Mouse (Mus musculus) hindbrain, embryonic 11.5 days (tissue): ENCODE data around the gene Cox5b. TPM values are rescaled to one million over a fixed set of nuclear protein-coding genes. Genes with fewer than 3 reads are reported as not detected.

ENCODE experiments used
- ATAC-seq: fragments of 200-750 bp; cut with Nextera tagmentation; 2 replicates; pipeline ENCODE4 v1.8.0; 2017; ENCODE audit warnings: mild to moderate bottlenecking, moderate TSS enrichment, moderate library complexity; ENCODE audit not compliant: low FRiP score
- DNase-seq: peaks from one replicate; pipeline ENCODE4 v3.0.0-alpha.2; 2015; ENCODE audit warnings: low spot score
- H3K27ac ChIP-seq: fragments of 300-500 bp; sonication (generic); 2 replicates; pipeline ENCODE4 v1.5.1; 2014; ENCODE audit warnings: mild to moderate bottlenecking, low read depth, low read length
- H3K27me3 ChIP-seq: fragments of 300-500 bp; sonication (generic); 2 replicates; pipeline ENCODE4 v1.6.1; 2014; ENCODE audit warnings: mild to moderate bottlenecking, low read length, moderate library complexity, mixed read lengths; ENCODE audit not compliant: control insufficient read depth, insufficient read depth
- H3K36me3 ChIP-seq: fragments of 300-500 bp; sonication (generic); 2 replicates; pipeline ENCODE4 v1.6.1; 2014; ENCODE audit warnings: mild to moderate bottlenecking, low read length, moderate library complexity, mixed read lengths; ENCODE audit not compliant: control insufficient read depth, insufficient read depth
- H3K4me1 ChIP-seq: fragments of 300-500 bp; sonication (generic); replicated peaks from 2 replicates; pipeline ENCODE4 v1.6.1; 2014; ENCODE audit warnings: low read length, mixed read lengths; ENCODE audit not compliant: control insufficient read depth, insufficient read depth
- H3K4me2 ChIP-seq: fragments of 300-500 bp; sonication (generic); replicated peaks from 2 replicates; pipeline ENCODE4 v1.6.1; 2014; ENCODE audit warnings: mild to moderate bottlenecking, low read depth, low read length
- H3K4me3 ChIP-seq: fragments of 300-500 bp; sonication (generic); 2 replicates; pipeline ENCODE4 v1.5.1; 2014; ENCODE audit warnings: low read depth, low read length
- H3K9ac ChIP-seq: fragments of 300-500 bp; sonication (generic); 2 replicates; pipeline ENCODE4 v1.6.1; 2014; ENCODE audit warnings: low read depth, low read length
- H3K9me3 ChIP-seq: fragments of 300-500 bp; sonication (generic); 2 replicates; pipeline ENCODE4 v1.6.1; 2016; ENCODE audit warnings: low read length; ENCODE audit not compliant: control insufficient read depth
- WGBS: fragments of 180-500 bp; shearing (Covaris S2); extraction: QIAGEN DNeasy Blood & Tissue Kit; methylation state at CpG from one replicate; pipeline ENCODE4 v1.1.7; 2014; 5-methylcytosine and 5-hydroxymethylcytosine counted together
- polyA plus RNA-seq: library from polyadenylated mRNA; unstranded; fragments of >200 nt; fragmentation: Nextera tagmentation; extraction: Ambion mirVana; gene quantifications from 2 replicates; pipeline ENCODE4 v1.2.1, GENCODE M21; 2014

Gene Cox5b
- 510 and 530 TPM in 2 replicates for polyA plus RNA-seq

- Histone ChIP-seq H3K27ac (no peak within 1 kb of the TSS), H3K4me1 (peaks cover 6% of the 10 kb centered on the region; the same call in 1 of the 2 replicates), H3K36me3 (no peaks in the 10 kb centered on the region), H3K4me2 (peak within 1 kb of the TSS; percentile 85), H3K9me3 (no peaks in the 10 kb centered on the region), H3K27me3 (no peaks in the 10 kb centered on the region), H3K4me3 (peak within 1 kb of the TSS; percentile 85), H3K9ac (peak within 1 kb of the TSS; percentile 80)
- 1% methylated on average over 64 of the region's 68 CpGs for WGBS
- peak; percentile 96 for ATAC-seq
- peak; percentile 99 for DNase-seq
Observed at GRCm38 (mm10) chr1:36691271-36692155, at the start of gene Cox5b. TSS of gene Cox5b (plus strand) at chr1:36691449.

- H3K27ac ChIP-seq, result no peak overlapping the region
- WGBS, result 86% methylated on average over 7 of the region's 7 CpGs
- no peaks in the 10 kb centered on the region for H3K9me3 ChIP-seq
- DNase-seq, result no peak
- H3K9ac ChIP-seq, result no peak overlapping the region
- no peaks in the 10 kb centered on the region for H3K27me3 ChIP-seq
- no peaks in the 10 kb centered on the region for H3K4me1 ChIP-seq
- no peak overlapping the region for H3K4me3 ChIP-seq
- no peak overlapping the region for H3K4me2 ChIP-seq
- H3K36me3 ChIP-seq, result no peaks in the 10 kb centered on the region
- no peak for ATAC-seq
Observed at GRCm38 (mm10) chr1:36643957-36644614, 47.2 kb upstream of the Cox5b start.

- no peak overlapping the region for H3K27ac ChIP-seq
- ATAC-seq (no peak), DNase-seq (no peak)
- 90% methylated on average over 9 of the region's 9 CpGs for WGBS
- H3K36me3 ChIP-seq, result no peaks in the 10 kb centered on the region
- no peak overlapping the region for H3K9ac ChIP-seq
- no peak overlapping the region for H3K4me2 ChIP-seq
- H3K9me3 ChIP-seq, result no peaks in the 10 kb centered on the region
- H3K4me1 ChIP-seq, result no peaks in the 10 kb centered on the region
- H3K27me3 ChIP-seq, result no peaks in the 10 kb centered on the region
- H3K4me3 ChIP-seq, result no peak overlapping the region
Observed at GRCm38 (mm10) chr1:36644615-36645007, 46.6 kb upstream of the Cox5b start.

- H3K4me3 ChIP-seq, result no peak overlapping the region
- H3K9ac ChIP-seq, result no peak overlapping the region
- 76% methylated on average over 3 of the region's 3 CpGs for WGBS
- no peak for ATAC-seq
- no peaks in the 10 kb centered on the region for H3K4me1 ChIP-seq
- H3K9me3 ChIP-seq, result no peaks in the 10 kb centered on the region
- no peaks in the 10 kb centered on the region for H3K36me3 ChIP-seq
- H3K4me2 ChIP-seq, result no peak overlapping the region
- H3K27me3 ChIP-seq, result no peaks in the 10 kb centered on the region
- DNase-seq, result no peak
- no peak overlapping the region for H3K27ac ChIP-seq
Observed at GRCm38 (mm10) chr1:36646285-36646684, 45.0 kb upstream of the Cox5b start.

- H3K4me3 ChIP-seq, result no peak overlapping the region
- no peak for DNase-seq
- 67% methylated on average over 5 of the region's 5 CpGs for WGBS
- no peaks in the 10 kb centered on the region for H3K9me3 ChIP-seq
- no peaks in the 10 kb centered on the region for H3K4me1 ChIP-seq
- H3K27ac ChIP-seq, result no peak overlapping the region
- ATAC-seq, result no peak
- no peaks in the 10 kb centered on the region for H3K36me3 ChIP-seq
- H3K9ac ChIP-seq, result no peak overlapping the region
- no peak overlapping the region for H3K4me2 ChIP-seq
- H3K27me3 ChIP-seq, result no peaks in the 10 kb centered on the region
Observed at GRCm38 (mm10) chr1:36647631-36648030, 43.6 kb upstream of the Cox5b start.

GRCm38 (mm10) chr1:36655039-36655438, 36.2 kb upstream of the Cox5b start:
- WGBS, result 83% methylated on average over 5 of the region's 5 CpGs
- Histone ChIP-seq H3K27me3 (no peaks in the 10 kb centered on the region), H3K36me3 (no peaks in the 10 kb centered on the region), H3K27ac (no peak overlapping the region), H3K4me3 (no peak overlapping the region), H3K4me1 (no peaks in the 10 kb centered on the region), H3K4me2 (no peak overlapping the region), H3K9me3 (no peaks in the 10 kb centered on the region), H3K9ac (no peak overlapping the region)
- DNase-seq (no peak), ATAC-seq (no peak)

GRCm38 (mm10) chr1:36656233-36656632, 35.0 kb upstream of the Cox5b start:
- no peaks in the 10 kb centered on the region for H3K36me3 ChIP-seq
- no peak overlapping the region for H3K27ac ChIP-seq
- H3K4me2 ChIP-seq, result no peak overlapping the region
- H3K9ac ChIP-seq, result no peak overlapping the region
- H3K4me1 ChIP-seq, result no peaks in the 10 kb centered on the region
- no peaks in the 10 kb centered on the region for H3K9me3 ChIP-seq
- no peak overlapping the region for H3K4me3 ChIP-seq
- DNase-seq (no peak), ATAC-seq (no peak)
- 92% methylated on average over 3 of the region's 3 CpGs for WGBS
- no peaks in the 10 kb centered on the region for H3K27me3 ChIP-seq

GRCm38 (mm10) chr1:36657658-36658415, 33.4 kb upstream of the Cox5b start:
- H3K9ac ChIP-seq, result no peak overlapping the region
- no peaks in the 10 kb centered on the region for H3K9me3 ChIP-seq
- no peaks in the 10 kb centered on the region for H3K36me3 ChIP-seq
- no peak overlapping the region for H3K4me2 ChIP-seq
- 78% methylated on average over 4 of the region's 4 CpGs for WGBS
- no peaks in the 10 kb centered on the region for H3K27me3 ChIP-seq
- DNase-seq (no peak), ATAC-seq (no peak)
- H3K27ac ChIP-seq, result no peak overlapping the region
- H3K4me3 ChIP-seq, result no peak overlapping the region
- no peaks in the 10 kb centered on the region for H3K4me1 ChIP-seq
